Mouse (Mus musculus) spleen, embryonic (tissue): ENCODE data around the gene Gmppa.

ENCODE experiments used
- CTCF ChIA-PET: fragments of 350-600 bp; sonication (Branson Sonifier 250); formaldehyde crosslinking; loops from one replicate; lab custom pipeline; 2022; lab: Charles Lee

The Gmppa gene

GRCm38 (mm10) chr1:75435475-75436328, at the start of gene Gmppa:
Gene Gmppa (plus strand): TSS chr1:75435930.
- CTCF ChIA-PET = interaction anchor here (0.6 kb wide), 1 partner anchor 191 kb away, joined by 5 read pairs; no protein-coding TSS in a partner anchor

DNA sequence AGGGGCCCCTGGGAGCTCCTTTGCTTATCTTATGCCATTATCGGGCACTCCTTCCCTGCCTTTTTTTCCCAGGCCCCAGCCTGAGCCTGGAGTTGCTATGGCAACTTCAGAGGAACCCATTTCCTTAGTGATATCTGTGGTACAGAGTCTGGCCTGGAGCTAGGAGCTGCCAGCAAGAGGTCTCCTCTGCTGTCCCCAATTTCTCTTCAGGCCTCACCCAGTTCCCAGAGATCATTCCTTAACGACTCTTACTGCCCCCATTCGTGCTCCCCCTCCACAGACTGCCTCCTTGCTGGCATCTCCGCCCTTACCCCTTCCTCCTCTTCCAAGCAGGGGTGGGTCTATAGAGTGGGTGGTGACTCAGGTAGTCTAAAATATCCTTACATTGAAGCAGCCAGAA, 49.6 kb upstream of the Gmppa start:
- CTCF ChIA-PET = no interaction called here

- CTCF ChIA-PET = no interaction called here
Observed at GRCm38 (mm10) chr1:75387469-75387928, 48.2 kb upstream of the Gmppa start.

GRCm38 (mm10) chr1:75387929-75388897, 47.5 kb upstream of the Gmppa start:
- CTCF ChIA-PET = no interaction called here

GRCm38 (mm10) chr1:75388898-75389515, 46.7 kb upstream of the Gmppa start:
- CTCF ChIA-PET = no interaction called here

GRCm38 (mm10) chr1:75393139-75393538, 42.6 kb upstream of the Gmppa start:
- CTCF ChIA-PET = no interaction called here

- CTCF ChIA-PET = no interaction called here
Observed at GRCm38 (mm10) chr1:75393846-75394245, 41.9 kb upstream of the Gmppa start.

GRCm38 (mm10) chr1:75398761-75399402, 36.8 kb upstream of the Gmppa start:
- CTCF ChIA-PET = no interaction called here

GRCm38 (mm10) chr1:75399755-75400492, 35.8 kb upstream of the Gmppa start:
- CTCF ChIA-PET = no interaction called here

GRCm38 (mm10) chr1:75400493-75401115, 35.1 kb upstream of the Gmppa start:
- CTCF ChIA-PET = no interaction called here

DNA sequence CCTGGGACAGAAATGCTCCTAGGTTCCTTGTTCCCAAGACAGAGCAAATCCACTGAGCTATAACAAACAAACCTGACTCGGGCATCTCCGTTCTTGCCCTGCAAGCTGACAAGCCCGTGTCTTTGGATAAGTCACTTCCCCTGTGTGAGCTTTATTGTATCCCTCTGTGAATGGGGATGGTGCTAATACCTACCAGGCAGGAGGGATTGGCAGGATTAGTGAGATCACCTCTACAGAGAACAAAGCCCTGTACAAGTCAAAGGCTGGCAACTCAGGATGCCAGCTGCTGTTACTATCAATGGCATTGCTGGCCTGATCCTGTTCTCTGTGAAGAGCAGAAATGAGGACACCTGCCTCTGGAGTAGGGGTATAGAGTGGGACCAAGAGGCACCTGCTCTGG, 30.2 kb upstream of the Gmppa start:
- CTCF ChIA-PET = no interaction called here

DNA sequence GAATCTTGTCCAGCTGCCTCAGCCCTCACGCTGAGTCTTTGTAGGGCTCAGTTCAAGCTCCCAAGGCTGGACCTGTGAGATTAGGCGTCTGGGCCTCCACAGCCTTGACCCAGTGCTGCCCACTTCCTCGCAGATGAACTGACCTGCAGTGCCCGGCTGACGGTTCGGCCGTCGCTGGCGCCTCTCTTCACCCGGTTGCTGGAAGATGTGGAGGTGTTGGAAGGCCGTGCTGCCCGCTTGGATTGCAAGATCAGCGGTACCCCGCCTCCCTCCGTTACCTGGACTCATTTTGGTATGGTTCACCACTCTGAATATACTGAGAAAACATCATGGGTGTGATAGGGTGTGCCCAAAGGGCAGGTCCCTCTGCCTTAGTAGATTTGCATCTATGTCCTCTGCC, 29.6 kb upstream of the Gmppa start:
- CTCF ChIA-PET = no interaction called here

DNA sequence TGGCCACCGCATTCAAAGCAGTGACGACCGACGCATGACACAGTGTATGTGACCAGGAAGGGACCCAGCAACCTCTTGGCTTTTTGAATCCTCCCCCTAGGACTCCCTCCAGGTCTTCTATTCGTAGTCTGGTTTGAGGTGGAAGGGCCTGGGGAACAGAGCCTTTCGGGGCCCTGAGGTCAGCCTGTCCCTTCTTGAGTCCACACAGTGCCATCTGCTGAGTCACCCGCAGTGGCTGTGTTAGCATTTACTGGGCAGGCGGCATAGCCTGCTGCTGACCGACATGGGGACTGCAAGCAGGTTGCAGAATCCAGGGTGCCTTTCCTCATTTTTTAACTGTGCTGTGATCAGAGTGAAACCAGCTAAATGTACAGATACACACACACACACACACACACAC, 28.7 kb upstream of the Gmppa start:
- CTCF ChIA-PET = no interaction called here

- CTCF ChIA-PET = interaction anchor here (0.6 kb wide), 1 partner anchor 35 kb away, joined by 3 read pairs; no protein-coding TSS in a partner anchor
Observed at GRCm38 (mm10) chr1:75408210-75408609, 27.5 kb upstream of the Gmppa start.

DNA sequence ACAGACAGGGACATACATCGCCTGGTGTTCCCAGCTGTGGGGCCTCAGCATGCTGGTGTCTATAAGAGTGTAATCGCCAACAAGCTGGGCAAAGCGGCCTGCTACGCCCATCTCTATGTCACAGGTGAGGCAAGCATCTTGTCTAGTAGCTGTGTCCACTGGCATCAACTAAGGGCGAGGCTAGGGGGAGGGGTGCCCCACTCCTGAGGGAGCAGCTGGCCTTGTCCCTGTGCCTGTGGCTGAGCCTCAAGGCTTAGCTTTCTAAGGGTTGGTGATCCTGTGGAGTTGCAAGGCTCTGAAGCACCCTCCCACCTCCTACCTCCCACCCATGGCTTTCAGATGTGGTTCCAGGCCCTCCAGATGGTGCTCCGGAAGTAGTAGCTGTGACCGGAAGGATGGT, 25.8 kb upstream of the Gmppa start:
- CTCF ChIA-PET = interaction anchor here (1.0 kb wide), 1 partner anchor 184 kb away, joined by 4 read pairs; no protein-coding TSS in a partner anchor

DNA sequence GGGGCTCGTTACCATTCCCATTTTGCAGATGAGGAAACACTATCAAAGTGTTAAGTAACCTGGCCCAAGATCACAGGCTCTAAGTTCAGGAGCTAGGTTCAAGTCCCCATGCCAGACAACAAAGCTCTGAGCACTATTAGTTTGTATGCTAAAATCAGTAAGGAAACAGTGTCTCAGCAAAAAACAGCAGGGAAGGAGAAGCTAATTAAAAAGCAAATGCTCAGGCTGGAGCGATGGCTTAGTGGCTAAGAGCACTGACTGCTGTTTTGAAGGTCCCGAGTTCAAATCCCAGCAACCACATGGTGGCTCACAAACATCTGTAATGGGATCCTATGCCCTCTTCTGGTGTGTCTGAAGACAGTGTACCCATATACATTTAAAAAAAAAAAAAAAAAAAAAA, 23.5 kb upstream of the Gmppa start:
- CTCF ChIA-PET = no interaction called here

- CTCF ChIA-PET = no interaction called here
Observed at GRCm38 (mm10) chr1:75413749-75414148, 22.0 kb upstream of the Gmppa start.

GRCm38 (mm10) chr1:75421794-75422193, 13.9 kb upstream of the Gmppa start:
- CTCF ChIA-PET = no interaction called here

- CTCF ChIA-PET = no interaction called here
Observed at GRCm38 (mm10) chr1:75422216-75422822, 13.4 kb upstream of the Gmppa start.
